In the genomic region with DNA sequence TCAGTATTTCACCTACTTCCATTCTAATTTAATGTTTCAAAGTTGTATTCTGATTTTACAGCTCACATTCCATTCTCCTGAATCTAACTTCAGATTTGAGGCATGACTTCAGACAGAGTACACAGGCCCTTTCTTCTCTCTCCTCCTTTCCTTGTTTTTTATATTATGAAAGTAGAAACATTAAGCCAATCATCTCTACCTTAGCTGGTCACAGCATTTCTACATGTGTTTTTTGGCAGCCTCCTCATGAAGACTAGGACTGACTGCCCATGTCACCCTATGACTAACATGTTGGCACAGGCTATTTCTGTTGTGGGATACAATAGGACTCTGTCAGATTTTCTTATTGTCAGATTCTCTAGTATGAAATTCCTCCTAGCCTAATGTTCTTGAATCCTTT, we compare ENCODE assay signal across 23 mouse cellular contexts. TPM values are rescaled to one million over a fixed set of nuclear protein-coding genes. Genes with fewer than 3 reads are reported as not detected.
"Had no signal": no experiment of that assay in that cellular context is flagged by ENCODE, and none has a peak within 500 bp of the region (broad histone marks: within the 10 kb centered on the region; RNA-seq: fewer than 3 reads in every experiment).

No protein-coding gene starts in this region.

- DNase-seq: gastrocnemius, adult 2 months; gastrocnemius, postnatal 10 days; gastrocnemius, postnatal 25 days; heart, adult 18-20 months; heart, postnatal 10 days; heart, postnatal 4 days; kidney, adult 18-20 months; kidney, adult 8-10 months; kidney, postnatal 10 days; kidney, postnatal 25 days; kidney, postnatal 4 days; layer of hippocampus, postnatal 36 days; left cerebral cortex, postnatal 4 days had no signal

- H3K27me3 ChIP-seq: heart, embryonic 12.5 days; hindbrain, embryonic 12.5 days; intestine, embryonic 15.5 days; limb, embryonic 13.5 days; limb, embryonic 15.5 days; liver, embryonic 12.5 days had no signal

- ATAC-seq: hindbrain, embryonic 16.5 days; inflammation-experienced regulatory T-cells, adult 6 months; intestine, embryonic 15.5 days; intestine, postnatal 0 days; liver, embryonic 12.5 days had no signal

RNA-seq across cellular contexts. Expression of gene Bbox1, which starts 14.6 kb away (rescaled TPM):
- polyA plus RNA-seq: heart, embryonic 12.5 days; hindbrain, embryonic 10.5 days; hindbrain, embryonic 12.5 days; inflammation-experienced regulatory T-cells, adult 6 months had no signal

RNA-seq across cellular contexts. Expression of gene Fibin, which starts 34.0 kb away (rescaled TPM):
- polyA plus RNA-seq: inflammation-experienced regulatory T-cells, adult 6 months had no signal
